Mouse (Mus musculus): ENCODE measurements around the gene Snrpc.
"Not testable (repeated sequence)": the region's sequence is repeated elsewhere in the genome, so short reads cannot be mapped to it uniquely, and the experiment has no call there.

The Snrpc gene

GRCm38 (mm10) chr17:27837850-27838249 lies at the start of gene Snrpc:
Snrpc (plus strand) TSS chr17:27838150.
- CTCF ChIA-PET: not testable (repeated sequence)

- CTCF ChIA-PET: no interaction called here
Observed at GRCm38 (mm10) chr17:27788456-27789172, 49.3 kb upstream of the Snrpc start.

- CTCF ChIA-PET: no interaction called here
Observed at GRCm38 (mm10) chr17:27790015-27790414, 47.9 kb upstream of the Snrpc start.

GRCm38 (mm10) chr17:27790976-27791375 lies 47.0 kb upstream of the Snrpc start:
- CTCF ChIA-PET: interaction anchor here (0.6 kb wide), 1 partner anchor 302 kb away, joined by 4 read pairs; no protein-coding TSS in a partner anchor

DNA sequence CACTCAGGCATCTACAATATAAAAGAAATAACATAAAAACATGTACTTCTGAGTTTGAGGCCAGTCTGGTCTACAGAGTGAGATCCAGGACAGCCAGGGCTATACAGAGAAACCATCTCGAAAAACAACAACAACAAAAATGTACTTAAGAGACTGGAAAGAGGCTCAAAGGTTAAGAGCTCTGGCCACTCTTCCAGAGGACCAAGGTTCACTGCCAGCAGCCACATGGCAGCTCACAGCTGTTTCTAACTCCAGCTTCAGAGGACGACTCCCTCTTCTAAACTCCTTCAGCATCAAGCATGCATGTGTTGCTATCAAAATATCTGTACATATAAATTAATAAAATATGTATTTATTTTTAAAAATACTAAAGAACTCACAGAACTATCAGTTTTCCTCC lies 46.4 kb upstream of the Snrpc start:
- CTCF ChIA-PET: interaction anchor here (0.6 kb wide), 1 partner anchor 301 kb away, joined by 4 read pairs; no protein-coding TSS in a partner anchor

DNA sequence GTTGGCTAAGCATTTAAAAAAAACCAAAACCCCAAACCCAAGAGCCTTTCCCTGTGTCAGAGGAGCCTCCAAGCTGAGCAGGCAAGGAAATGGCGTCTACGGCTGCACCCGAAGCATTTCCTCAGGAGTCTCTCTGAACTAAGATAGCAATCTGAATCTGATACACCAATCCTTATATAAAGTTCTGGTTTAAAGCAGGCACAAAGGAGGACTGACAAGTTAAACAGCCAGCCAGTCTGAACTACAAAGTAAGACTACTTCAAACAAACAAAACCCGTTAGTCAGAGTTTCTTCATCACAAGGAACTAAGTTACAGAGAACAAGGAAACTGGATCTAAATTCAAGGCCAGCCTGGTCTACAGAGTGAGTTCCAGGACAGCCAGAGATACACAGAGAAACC lies 45.4 kb upstream of the Snrpc start:
- CTCF ChIA-PET: interaction anchor here (0.6 to 0.7 kb wide), 2 partner anchors 9 to 71 kb away, joined by 3 to 5 read pairs; no protein-coding TSS in a partner anchor

- CTCF ChIA-PET: interaction anchor here (0.5 to 0.7 kb wide), 3 partner anchors 10 to 70 kb away, joined by 3 to 5 read pairs (median 3); partner anchors contain the start of gene Uhrf1bp1
Observed at GRCm38 (mm10) chr17:27793144-27793543, 44.8 kb upstream of the Snrpc start.

DNA sequence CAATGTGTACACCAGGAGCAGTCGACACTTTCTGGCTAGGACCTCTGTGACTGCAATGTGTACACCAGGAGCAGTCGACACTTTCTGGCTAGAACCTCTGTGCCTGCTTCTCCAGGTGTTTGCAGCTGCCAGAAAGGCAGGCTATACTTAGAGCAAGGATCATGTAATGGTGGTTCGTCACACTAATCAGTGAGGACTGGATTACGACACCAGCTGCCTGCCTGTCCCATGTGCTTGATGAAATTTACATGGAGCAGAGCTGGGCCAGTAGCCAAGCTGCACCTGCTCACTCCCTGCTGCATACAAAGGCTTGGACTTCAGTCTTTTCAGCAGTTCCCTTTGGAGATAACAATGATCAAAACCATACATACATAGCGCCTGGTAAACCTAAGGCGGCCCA lies 41.2 kb upstream of the Snrpc start:
- CTCF ChIA-PET: interaction anchor here (0.5 kb wide), 1 partner anchor 466 kb away, joined by 8 read pairs; no protein-coding TSS in a partner anchor

DNA sequence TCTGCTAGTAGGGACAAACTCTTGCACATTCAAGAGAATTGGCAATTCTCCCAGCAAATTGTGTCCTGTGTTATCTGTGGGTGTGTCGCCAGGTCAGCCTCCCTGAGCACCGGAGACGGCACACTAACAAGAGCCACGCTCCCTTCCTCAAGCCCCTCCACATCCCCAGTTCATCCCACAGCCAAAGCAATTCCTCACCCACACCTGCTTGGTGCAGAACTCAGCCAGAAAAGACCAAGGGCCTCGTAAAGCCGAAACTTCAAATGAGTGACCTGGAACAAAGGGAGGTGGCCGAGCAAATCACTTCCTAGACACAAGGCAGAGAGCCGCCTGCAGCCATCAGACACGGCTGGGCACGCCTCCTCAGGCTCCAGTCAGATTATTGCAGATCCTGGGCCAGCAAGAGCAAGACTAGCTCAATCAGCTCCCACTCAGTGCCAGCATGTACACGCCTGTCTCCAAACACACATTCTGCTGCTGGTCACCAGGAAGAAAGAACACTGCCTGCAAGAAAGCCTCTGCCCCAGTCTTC lies 40.5 kb upstream of the Snrpc start:
- CTCF ChIA-PET: interaction anchor here (0.7 kb wide), 1 partner anchor 45 kb away, joined by 3 read pairs; no protein-coding TSS in a partner anchor

DNA sequence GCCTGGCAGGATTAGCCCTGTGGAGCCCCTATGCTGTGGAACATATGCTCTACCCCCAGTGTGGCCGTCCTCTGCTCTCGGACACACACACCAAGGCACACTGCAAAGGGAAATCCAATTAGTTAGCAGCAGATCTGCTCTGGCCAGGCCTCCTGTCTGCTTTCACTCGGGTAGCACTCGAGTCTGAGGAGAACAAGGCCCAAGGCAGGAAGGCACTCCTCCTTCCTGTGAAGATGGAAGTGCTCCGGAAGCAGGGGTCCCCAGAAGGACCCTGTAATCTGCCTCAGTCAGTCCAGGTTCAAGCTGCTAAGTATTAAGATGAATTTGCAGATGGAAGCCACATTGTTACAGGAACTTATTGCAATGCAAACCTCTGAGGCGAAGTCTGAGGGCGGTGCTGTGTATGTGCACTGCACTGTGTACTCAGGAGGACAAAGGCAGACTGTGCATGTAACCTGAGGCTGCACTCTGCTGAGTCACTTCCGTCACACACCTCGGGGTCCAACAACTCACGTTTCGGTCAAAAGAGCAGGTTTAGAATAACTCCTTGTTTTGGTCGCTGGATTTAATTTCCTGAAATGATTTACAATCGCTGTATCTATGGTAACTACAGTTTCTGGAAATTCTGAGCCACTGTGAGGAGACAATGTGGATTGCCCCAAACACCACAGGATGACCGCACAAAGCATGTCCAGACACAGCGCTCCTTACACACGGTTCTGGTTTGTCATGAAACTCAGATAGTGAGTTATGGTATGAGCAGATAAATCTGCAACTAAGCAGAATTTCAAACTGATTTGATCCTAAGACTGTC lies 38.0 kb upstream of the Snrpc start:
- CTCF ChIA-PET: no interaction called here

- CTCF ChIA-PET: interaction anchor here (0.7 kb wide), 1 partner anchor 516 kb away, joined by 8 read pairs; no protein-coding TSS in a partner anchor
Observed at GRCm38 (mm10) chr17:27800710-27801648, 37.0 kb upstream of the Snrpc start.

GRCm38 (mm10) chr17:27803752-27804151 lies 34.2 kb upstream of the Snrpc start:
- CTCF ChIA-PET: no interaction called here

DNA sequence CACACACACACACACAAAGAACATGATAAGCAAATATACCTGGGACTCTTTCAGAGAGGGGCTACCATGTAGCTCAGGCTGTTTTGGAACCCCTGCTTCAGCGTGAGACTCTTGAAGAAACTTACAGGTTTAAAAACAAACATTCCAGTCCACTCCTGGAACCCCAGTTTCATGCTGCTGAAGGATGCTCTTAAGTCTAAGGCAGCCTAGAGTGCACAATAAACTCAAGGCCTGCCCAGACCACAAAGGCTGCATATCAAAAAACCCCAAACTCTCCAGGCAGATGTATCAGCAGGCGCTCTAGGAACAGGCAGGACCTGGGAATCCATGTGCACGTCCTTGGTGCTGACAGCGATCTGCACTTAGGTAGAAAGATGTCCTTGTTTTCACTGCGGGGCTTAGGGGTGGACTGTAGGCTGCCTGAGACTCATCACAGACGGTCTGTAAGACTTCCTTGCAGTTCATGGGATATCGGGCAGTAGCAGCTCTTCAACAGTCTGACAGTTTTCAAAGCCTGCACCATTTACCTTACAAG lies 33.7 kb upstream of the Snrpc start:
- CTCF ChIA-PET: no interaction called here

- CTCF ChIA-PET: no interaction called here
Observed at GRCm38 (mm10) chr17:27804803-27805770, 32.9 kb upstream of the Snrpc start.

- CTCF ChIA-PET: no interaction called here
Observed at GRCm38 (mm10) chr17:27807542-27808078, 30.3 kb upstream of the Snrpc start.

- CTCF ChIA-PET: no interaction called here
Observed at GRCm38 (mm10) chr17:27810569-27811331, 27.2 kb upstream of the Snrpc start.

DNA sequence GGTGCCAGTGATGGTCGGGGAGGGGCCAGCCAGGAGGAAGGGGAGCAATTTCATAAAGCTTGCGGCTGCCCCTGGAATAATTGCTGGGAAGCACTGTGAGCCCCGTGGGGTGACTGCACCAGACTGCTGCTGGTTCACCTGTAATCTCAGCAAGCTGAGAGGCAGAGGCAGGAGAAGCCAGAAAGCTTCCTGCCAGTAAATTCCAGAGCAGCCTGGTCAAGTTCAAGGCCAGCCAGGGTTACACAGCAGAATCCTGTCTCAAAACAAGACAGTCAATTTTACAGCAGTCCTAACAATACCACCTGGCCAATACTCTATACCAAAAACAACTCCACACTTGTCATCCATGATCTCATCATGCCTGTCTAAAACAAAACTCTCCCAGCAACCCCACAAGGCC lies 26.0 kb upstream of the Snrpc start:
- CTCF ChIA-PET: no interaction called here

DNA sequence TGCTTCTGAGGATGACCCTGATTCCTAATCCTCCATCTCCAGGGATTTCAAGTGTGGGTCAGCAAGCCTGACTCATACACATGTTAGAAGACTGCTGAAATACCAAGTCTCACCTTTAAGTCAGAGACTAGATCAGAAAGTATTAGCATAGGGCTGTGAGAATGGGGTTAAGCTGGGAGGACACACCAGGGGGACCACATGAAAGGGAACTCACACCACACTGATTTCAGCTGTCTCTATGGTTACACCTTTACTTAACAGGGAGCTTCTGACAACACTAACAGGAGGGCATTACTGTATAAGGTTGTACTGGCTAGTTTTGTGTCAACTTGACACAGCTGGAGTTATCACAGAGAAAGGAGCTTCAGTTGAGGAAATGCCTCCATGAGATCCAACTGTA lies 23.3 kb upstream of the Snrpc start:
- CTCF ChIA-PET: interaction anchor here (0.7 kb wide), 2 partner anchors 55 to 172 kb away, joined by 3 to 4 read pairs; no protein-coding TSS in a partner anchor

- CTCF ChIA-PET: no interaction called here
Observed at GRCm38 (mm10) chr17:27819011-27819410, 18.9 kb upstream of the Snrpc start.

All from spleen, embryonic (tissue).